Mouse (Mus musculus) testis, adult 2 months (tissue): ENCODE data around the gene Fam110a.

Experiments used
- CTCF ChIP-seq: fragments of 200-500 bp; IDR thresholded peaks from 2 replicates; pipeline ENCODE4 v1.5.1; 2012; ENCODE audit warnings: low read depth, mild to moderate bottlenecking, inconsistent platforms, low read length, moderate library complexity; ENCODE audit not compliant: control insufficient read depth, insufficient read depth, insufficient replicate concordance
- POLR2A ChIP-seq: fragments of 200-500 bp; IDR thresholded peaks from 2 replicates; pipeline ENCODE4 v1.6.1; 2012; ENCODE audit warnings: low read depth, mild to moderate bottlenecking, inconsistent platforms, low read length, moderate library complexity; ENCODE audit not compliant: control insufficient read depth

- TF ChIP-seq POLR2A (no peak), CTCF (no peak)
Observed at GRCm38 (mm10) chr2:151963319-151963718, 16.7 kb downstream of the Fam110a start.
